Mouse (Mus musculus): ENCODE results near the gene F2r.

DNA sequence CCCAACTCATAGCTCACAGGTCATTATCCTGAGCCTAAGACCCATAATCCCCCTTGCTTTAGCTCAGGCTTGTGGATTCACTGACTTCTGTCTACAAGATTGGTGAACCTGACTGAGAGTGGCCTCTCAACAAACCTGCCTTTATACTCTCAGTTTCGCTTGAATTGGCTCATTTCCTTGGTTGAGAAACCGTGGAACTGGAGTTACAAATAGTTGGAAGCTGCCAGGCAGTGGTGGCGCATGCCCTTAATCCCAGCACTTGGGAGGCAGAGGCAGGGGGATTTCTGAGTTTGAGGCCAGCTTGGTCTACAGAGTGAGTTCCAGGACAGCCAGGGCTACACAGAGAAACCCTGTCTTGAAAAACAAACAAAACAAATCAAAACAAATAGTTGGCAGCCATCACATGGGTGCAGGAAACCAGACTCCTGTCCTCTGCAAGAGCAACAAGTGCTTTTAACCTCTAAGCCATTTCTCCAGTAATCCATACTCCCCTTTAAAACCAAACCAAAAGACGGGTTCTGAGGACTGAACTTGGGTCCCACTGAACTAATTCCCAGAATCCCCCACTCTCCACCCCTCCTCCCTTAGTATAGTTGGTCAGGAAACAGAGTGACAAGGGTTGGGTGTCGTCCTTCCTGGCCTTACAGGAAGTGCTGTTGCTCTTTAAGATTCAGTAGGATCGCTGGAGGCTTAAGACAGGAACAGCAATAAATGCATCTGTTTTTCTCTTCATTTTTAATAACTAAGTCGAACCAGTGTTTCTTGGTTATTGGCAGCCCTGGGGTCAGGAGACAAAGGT is 33.8 kb upstream of the F2r start:
- TF ChIP-seq CTCF (IDR thresholded peaks at IDR 0.05; ENCODE audit: control insufficient read depth, insufficient read depth, insufficient read length) (no peak), MYOG (IDR thresholded peaks at IDR 0.05; ENCODE audit: control insufficient read depth, extremely low read depth, insufficient read length) (no peak)
